Mouse (Mus musculus) brain, adult 2 months (tissue): ENCODE data around the gene Tent5a.

Source experiments
- DNase-seq: peaks from one replicate; pipeline ENCODE4 v3.0.0; 2011; ENCODE audit warnings: low read depth, low spot score

The Tent5a gene

GRCm38 (mm10) chr9:85327242-85328211 is at the start of gene Tent5a:
Gene Tent5a, minus strand, starts transcription at chr9:85327348.
- DNase-seq = peak; percentile 76

- DNase-seq = no peak
These were observed 49.6 kb upstream of the Tent5a start for GRCm38 (mm10) chr9:85376643-85377307.

- DNase-seq = no peak
These were observed 48.0 kb upstream of the Tent5a start for GRCm38 (mm10) chr9:85375152-85375551.

DNA sequence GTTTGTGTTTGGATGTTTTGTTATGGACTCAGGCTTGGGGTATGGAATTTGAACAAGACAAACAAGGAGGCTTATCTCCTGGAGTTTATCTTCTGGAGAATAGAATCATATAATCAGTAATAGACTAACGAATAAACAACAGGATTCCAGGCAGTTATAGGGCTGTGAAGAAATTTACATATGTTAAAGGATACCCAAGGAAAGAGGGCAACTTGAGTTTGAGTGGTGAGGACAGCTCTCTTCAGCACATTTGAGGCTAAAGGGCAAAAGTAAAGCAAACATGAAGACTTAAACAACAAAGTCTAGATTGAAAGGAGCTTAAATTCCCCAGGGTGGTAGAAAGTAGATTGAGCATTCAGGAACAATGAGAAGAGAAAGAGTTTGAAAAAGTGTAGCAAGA is 44.9 kb upstream of the Tent5a start:
- DNase-seq = no peak

DNA sequence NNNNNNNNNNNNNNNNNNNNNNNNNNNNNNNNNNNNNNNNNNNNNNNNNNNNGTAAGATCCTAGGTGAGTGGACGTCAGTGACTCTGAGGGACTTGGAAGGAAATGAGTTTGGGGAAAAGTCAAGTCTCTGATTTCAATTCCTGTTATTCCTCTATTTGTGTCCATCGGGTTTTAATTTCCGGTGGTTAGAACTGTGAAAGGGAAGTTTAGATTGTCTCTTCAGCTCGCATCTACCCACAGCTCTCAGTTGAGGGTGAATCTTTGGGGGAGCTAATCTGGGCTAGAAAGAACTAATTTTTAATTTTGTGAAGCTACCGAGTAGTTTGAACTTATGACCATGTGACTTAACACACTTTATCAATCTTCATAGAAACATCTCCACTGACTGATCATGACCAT is 42.4 kb upstream of the Tent5a start:
- DNase-seq = no peak

GRCm38 (mm10) chr9:85357154-85357860 is 30.2 kb upstream of the Tent5a start:
- DNase-seq = no peak

DNA sequence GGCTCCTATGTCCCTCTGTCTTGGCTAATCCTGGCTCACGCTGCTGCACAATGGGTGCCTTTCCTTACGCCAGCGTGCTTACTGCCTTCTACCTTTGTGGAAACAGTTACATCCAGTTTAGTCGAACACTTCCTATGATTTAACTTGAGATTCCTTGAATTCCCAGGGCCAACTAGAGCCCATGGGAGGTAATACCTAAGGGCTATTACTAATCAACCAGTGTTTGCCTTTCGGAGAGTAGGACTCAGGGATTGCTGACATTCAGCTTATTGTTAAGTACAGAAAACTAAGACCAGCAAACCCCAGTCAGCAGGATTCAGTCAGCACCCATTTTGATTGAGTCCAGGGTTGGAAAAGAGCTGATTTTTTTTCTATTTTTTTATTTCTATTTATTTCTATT is 28.4 kb upstream of the Tent5a start:
- no peak for DNase-seq

GRCm38 (mm10) chr9:85347823-85348523 is 20.8 kb upstream of the Tent5a start:
- no peak for DNase-seq

DNA sequence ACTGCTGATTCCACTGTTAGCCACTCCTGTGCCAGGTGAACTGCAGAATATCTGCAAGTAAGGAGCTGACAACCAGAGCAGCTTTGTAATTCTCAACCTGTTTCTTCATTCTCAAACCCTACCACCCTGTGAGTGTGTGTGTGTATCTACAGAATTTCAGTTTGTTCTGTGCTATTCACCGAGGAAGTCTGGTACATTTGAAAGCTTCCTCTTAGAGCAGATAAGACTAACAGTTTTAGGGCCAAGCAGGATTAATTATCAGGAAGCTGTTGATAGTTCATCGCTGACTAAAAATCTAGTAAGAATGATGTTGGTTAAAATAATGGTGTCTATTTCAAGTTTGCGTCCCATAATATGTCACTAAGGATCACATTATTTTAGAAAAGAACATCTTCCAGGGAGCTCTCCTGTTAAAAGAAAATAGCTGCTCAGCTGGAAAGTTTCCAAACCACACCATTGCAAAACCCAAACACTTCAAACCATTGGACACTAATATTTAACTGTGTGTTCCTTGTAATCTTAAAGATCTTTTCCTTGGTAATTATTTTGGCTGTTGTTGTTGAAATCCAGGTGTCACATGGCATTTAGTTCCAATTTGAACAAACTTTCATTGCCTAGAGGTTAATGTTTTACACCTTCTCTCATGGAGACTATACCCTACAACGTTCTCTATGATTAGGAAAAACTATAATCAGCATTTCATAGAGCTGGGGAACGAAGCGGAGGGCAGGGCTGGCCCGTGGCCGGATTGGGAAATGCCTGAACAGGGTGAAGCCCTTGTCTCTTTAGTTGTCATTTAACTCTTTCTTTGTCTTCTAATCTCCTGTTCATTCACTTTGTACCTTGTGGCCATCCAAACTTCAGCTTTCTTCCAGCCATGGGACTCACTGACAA is 16.0 kb upstream of the Tent5a start:
- no peak for DNase-seq

DNA sequence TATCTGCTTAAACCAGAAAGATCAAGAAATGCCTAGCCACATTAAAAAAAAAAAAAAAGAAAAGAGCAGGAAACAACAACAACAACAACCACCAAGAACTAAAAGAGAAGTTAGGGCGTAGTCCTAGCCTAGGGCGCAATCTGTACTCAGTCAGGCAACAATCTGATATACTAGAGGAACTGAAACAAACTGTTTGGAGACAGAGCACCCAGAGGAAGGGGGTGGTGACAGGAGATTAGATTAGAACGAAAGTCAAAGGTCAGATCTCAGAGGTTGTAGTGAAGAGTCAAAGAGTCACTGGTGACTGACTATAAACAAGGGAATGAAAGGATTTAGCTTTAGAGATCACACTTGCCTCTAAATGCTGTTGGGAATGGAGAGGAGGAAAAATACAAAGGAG is 13.2 kb upstream of the Tent5a start:
- no peak for DNase-seq

- DNase-seq = no peak
These were observed 8.9 kb upstream of the Tent5a start for GRCm38 (mm10) chr9:85336046-85336445.

GRCm38 (mm10) chr9:85331521-85331920 is 4.4 kb upstream of the Tent5a start:
- peak; percentile 32 for DNase-seq

- peak; percentile 78 for DNase-seq
These were observed 1.1 kb upstream of the Tent5a start for GRCm38 (mm10) chr9:85328259-85328658.

DNA sequence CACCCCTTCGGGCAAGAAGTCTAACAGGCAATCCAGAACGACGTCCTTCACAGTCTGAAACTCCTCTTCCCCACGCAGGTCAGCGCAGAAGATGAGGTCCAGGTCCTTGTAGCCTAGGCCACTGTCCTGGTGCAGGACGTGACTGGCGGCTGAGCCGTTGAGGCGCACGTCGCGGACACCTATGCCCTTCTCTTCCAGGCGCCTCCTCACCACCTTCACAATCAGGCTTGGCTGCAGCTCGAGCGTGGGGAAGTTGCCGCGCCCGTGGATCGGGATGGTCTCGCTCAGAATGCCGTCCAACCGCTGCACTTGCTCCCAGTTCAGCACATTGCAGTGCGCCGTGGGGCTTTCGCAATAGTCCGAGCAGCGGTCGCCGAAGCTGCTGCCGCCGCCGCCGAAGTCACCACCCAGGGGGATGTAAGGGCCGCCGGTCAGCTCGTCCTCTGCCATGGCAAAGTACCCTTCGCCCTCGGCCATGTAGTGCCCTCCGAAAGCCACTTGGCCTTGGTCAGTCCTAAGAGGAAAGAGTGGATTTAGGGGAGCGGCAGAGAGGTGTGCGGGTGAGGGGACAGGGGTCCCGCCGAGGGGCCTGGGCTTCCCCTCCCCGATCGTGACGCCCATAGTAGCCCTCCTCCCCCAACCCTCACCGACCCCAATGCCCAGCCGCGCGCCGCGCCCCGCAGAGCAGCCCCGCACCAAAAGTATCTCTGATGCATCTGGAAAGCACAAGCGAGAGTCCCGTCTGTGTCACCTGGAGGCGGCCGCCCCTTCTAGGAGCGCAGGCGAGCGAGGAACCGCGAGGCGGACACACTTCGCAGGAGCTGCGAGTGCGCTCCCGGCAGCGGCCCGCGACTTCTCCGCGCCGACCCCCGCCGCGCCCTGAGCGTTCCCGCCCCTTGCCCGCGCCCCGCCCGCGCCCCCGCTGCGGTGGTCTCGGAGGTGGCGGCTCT is 581 bp downstream of the Tent5a start:
- peak; percentile 12 for DNase-seq

DNA sequence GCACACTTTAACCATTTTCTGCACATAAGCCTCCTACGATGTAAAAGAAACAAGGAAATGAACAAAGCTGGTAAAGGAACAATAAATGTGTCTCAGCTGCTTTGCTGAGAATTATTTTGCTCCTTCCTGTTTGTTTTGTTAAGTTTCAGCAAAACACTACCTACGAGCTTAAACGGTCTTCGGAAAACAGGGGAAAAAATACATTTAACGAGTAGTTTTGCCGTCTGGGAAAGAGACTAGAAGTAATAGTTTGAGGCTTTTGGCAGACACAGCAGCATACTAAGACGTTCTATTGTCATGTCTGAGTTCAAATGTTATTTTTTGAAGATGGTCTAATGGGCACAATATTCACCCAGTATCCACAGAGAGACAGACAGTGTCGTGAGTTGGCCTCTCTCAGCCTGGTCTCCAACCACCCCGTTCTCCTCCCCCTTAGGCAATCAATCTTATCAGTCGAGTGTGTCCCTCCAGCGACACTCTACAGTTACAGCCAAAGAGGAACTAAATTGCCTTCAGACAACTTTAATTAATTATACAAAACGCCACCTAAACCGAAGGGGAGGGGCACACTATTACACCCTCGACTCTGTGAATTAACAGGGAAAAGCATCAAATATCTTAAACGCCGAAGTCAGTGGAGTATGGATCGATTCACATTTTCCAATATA is 1.8 kb downstream of the Tent5a start:
- DNase-seq = peak; percentile 8

- DNase-seq = no peak
These were observed 2.8 kb downstream of the Tent5a start for GRCm38 (mm10) chr9:85324158-85324875.

- no peak for DNase-seq
These were observed 6.8 kb downstream of the Tent5a start for GRCm38 (mm10) chr9:85320167-85320951.
